Mouse (Mus musculus): ENCODE data around the gene Tprg. TPM values are rescaled to one million over a fixed set of nuclear protein-coding genes. Genes with fewer than 3 reads are reported as not detected.
A peak's percentile ranks its signal among the peaks of the same experiment; 100 is the strongest.

Gene Tprg
- total RNA-seq, 1 experiment from 2014 or later = not detected

- ATAC-seq (ENCODE audit: extremely low read depth, insufficient number of reproducible peaks, low FRiP score, poor library complexity, severe bottlenecking) = no peak
These were observed 128.6 kb downstream of the Tprg start for GRCm38 (mm10) chr16:25415186-25415585.

GRCm38 (mm10) chr16:25417875-25418630, 131.4 kb downstream of the Tprg start:
- no peak for ATAC-seq (ENCODE audit: extremely low read depth, insufficient number of reproducible peaks, low FRiP score, poor library complexity, severe bottlenecking)

GRCm38 (mm10) chr16:25422997-25423396, 136.4 kb downstream of the Tprg start:
- no peak for ATAC-seq (ENCODE audit: extremely low read depth, insufficient number of reproducible peaks, low FRiP score, poor library complexity, severe bottlenecking)

GRCm38 (mm10) chr16:25424001-25424400, 137.4 kb downstream of the Tprg start:
- no peak for ATAC-seq (ENCODE audit: extremely low read depth, insufficient number of reproducible peaks, low FRiP score, poor library complexity, severe bottlenecking)

- no peak for ATAC-seq (ENCODE audit: extremely low read depth, insufficient number of reproducible peaks, low FRiP score, poor library complexity, severe bottlenecking)
These were observed 138.3 kb downstream of the Tprg start for GRCm38 (mm10) chr16:25424915-25425314.

- no peak for ATAC-seq (ENCODE audit: extremely low read depth, insufficient number of reproducible peaks, low FRiP score, poor library complexity, severe bottlenecking)
These were observed 138.8 kb downstream of the Tprg start for GRCm38 (mm10) chr16:25425376-25425775.

GRCm38 (mm10) chr16:25426261-25426660, 139.6 kb downstream of the Tprg start:
- ATAC-seq (ENCODE audit: extremely low read depth, insufficient number of reproducible peaks, low FRiP score, poor library complexity, severe bottlenecking) = peak; percentile 85; the same call in 1 of the 2 replicates

GRCm38 (mm10) chr16:25440039-25440438, 153.4 kb downstream of the Tprg start:
- ATAC-seq (ENCODE audit: extremely low read depth, insufficient number of reproducible peaks, low FRiP score, poor library complexity, severe bottlenecking) = no peak

- ATAC-seq (ENCODE audit: extremely low read depth, insufficient number of reproducible peaks, low FRiP score, poor library complexity, severe bottlenecking) = no peak
These were observed 159.0 kb downstream of the Tprg start for GRCm38 (mm10) chr16:25445580-25445979.

GRCm38 (mm10) chr16:25451511-25451910, 164.9 kb downstream of the Tprg start:
- ATAC-seq (ENCODE audit: extremely low read depth, insufficient number of reproducible peaks, low FRiP score, poor library complexity, severe bottlenecking) = no peak

- no peak for ATAC-seq (ENCODE audit: extremely low read depth, insufficient number of reproducible peaks, low FRiP score, poor library complexity, severe bottlenecking)
These were observed 178.1 kb downstream of the Tprg start for GRCm38 (mm10) chr16:25464732-25465131.

GRCm38 (mm10) chr16:25465435-25466139, 179.0 kb downstream of the Tprg start:
- ATAC-seq (ENCODE audit: extremely low read depth, insufficient number of reproducible peaks, low FRiP score, poor library complexity, severe bottlenecking) = no peak

GRCm38 (mm10) chr16:25468040-25468439, 181.4 kb downstream of the Tprg start:
- ATAC-seq (ENCODE audit: extremely low read depth, insufficient number of reproducible peaks, low FRiP score, poor library complexity, severe bottlenecking) = no peak

- ATAC-seq (ENCODE audit: extremely low read depth, insufficient number of reproducible peaks, low FRiP score, poor library complexity, severe bottlenecking) = no peak
These were observed 182.0 kb downstream of the Tprg start for GRCm38 (mm10) chr16:25468662-25469061.
